In genomic region chr13:37505617-37506016, GRCm38 (mm10) we compare ENCODE assay signal across 11 mouse cellular contexts.
DNase-seq lines count a peak whose midpoint lies in the region; ATAC-seq lines count a peak whose summit lies in the region.
"Had no signal": no experiment of that assay in that cellular context is flagged by ENCODE, and none has a peak within 500 bp of the region (broad histone marks: within the 10 kb centered on the region; RNA-seq: fewer than 3 reads in every experiment).

No protein-coding gene starts in this region.

- 58% methylated on average over 3 of the region's 3 CpGs for WGBS in heart, embryonic 15.5 days
- 64% methylated on average over 3 of the region's 3 CpGs for WGBS in lung, embryonic 15.5 days
- 67% methylated on average over 3 of the region's 3 CpGs for WGBS in embryonic facial prominence, embryonic 14.5 days
- WGBS in liver, embryonic 16.5 days (ENCODE audit: insufficient replicate concordance) = 66% methylated on average over 3 of the region's 3 CpGs

- H3K4me3 ChIP-seq in heart, embryonic 15.5 days = no peak overlapping the region
- no peak overlapping the region for H3K4me3 ChIP-seq in lung, embryonic 15.5 days
- H3K4me3 ChIP-seq in embryonic facial prominence, embryonic 14.5 days (ENCODE audit: low read depth, low read length) = no peak overlapping the region
- no peak overlapping the region for H3K4me3 ChIP-seq in liver, embryonic 16.5 days (ENCODE audit: low read depth, low read length)
- H3K4me3 ChIP-seq: neural tube, embryonic 15.5 days had no signal

- H3K9me3 ChIP-seq in heart, embryonic 15.5 days (replicated peaks) = no peaks in the 10 kb centered on the region
- H3K9me3 ChIP-seq in lung, embryonic 15.5 days = no peaks in the 10 kb centered on the region
- no peaks in the 10 kb centered on the region for H3K9me3 ChIP-seq in embryonic facial prominence, embryonic 14.5 days (ENCODE audit: control insufficient read depth, low read length)
- H3K9me3 ChIP-seq in liver, embryonic 16.5 days (replicated peaks; ENCODE audit: control insufficient read depth, low read length) = no peaks in the 10 kb centered on the region
- H3K9me3 ChIP-seq: neural tube, embryonic 15.5 days had no signal

- H3K36me3 ChIP-seq in heart, embryonic 15.5 days = no peaks in the 10 kb centered on the region
- H3K36me3 ChIP-seq in lung, embryonic 15.5 days = no peaks in the 10 kb centered on the region
- no peaks in the 10 kb centered on the region for H3K36me3 ChIP-seq in embryonic facial prominence, embryonic 14.5 days (ENCODE audit: control insufficient read depth, insufficient read depth, low read length)
- H3K36me3 ChIP-seq in liver, embryonic 16.5 days (ENCODE audit: control insufficient read depth, insufficient read depth) = no peaks in the 10 kb centered on the region
- H3K36me3 ChIP-seq: neural tube, embryonic 15.5 days had no signal

- no peaks in the 10 kb centered on the region for H3K27me3 ChIP-seq in heart, embryonic 15.5 days
- no peaks in the 10 kb centered on the region for H3K27me3 ChIP-seq in lung, embryonic 15.5 days
- H3K27me3 ChIP-seq in embryonic facial prominence, embryonic 14.5 days (replicated peaks; ENCODE audit: control insufficient read depth, insufficient read depth, low read length) = no peaks in the 10 kb centered on the region
- H3K27me3 ChIP-seq in liver, embryonic 16.5 days (ENCODE audit: control insufficient read depth, insufficient read depth, low read depth, low read length) = no peaks in the 10 kb centered on the region
- H3K27me3 ChIP-seq: neural tube, embryonic 15.5 days had no signal

- H3K9ac ChIP-seq in heart, embryonic 15.5 days = peak overlapping the region; percentile 9; the same call in 1 of the 2 replicates
- no peak overlapping the region for H3K9ac ChIP-seq in lung, embryonic 15.5 days
- H3K9ac ChIP-seq in embryonic facial prominence, embryonic 14.5 days (ENCODE audit: low read depth, low read length) = no peak overlapping the region
- H3K9ac ChIP-seq in liver, embryonic 16.5 days (ENCODE audit: low read depth, low read length) = no peak overlapping the region
- H3K9ac ChIP-seq: neural tube, embryonic 15.5 days had no signal

- no peak for ATAC-seq in heart, embryonic 15.5 days (replicated peaks; ENCODE audit: insufficient number of reproducible peaks, insufficient read depth, low FRiP score, low read depth)
- ATAC-seq in lung, embryonic 15.5 days (ENCODE audit: borderline replicate concordance, extremely low read depth, low FRiP score, low TSS enrichment) = no peak
- ATAC-seq in embryonic facial prominence, embryonic 14.5 days (ENCODE audit: low read depth) = no peak
- no peak for ATAC-seq in liver, embryonic 16.5 days (ENCODE audit: low read depth)
- ATAC-seq in activated CD4-positive, CD25-positive, alpha-beta regulatory T cell, adult 4 months = no peak

- H3K27ac ChIP-seq in heart, embryonic 15.5 days = peak overlapping the region; percentile 72
- H3K27ac ChIP-seq in lung, embryonic 15.5 days = peak overlapping the region; percentile 85
- H3K27ac ChIP-seq in embryonic facial prominence, embryonic 14.5 days (replicated peaks; ENCODE audit: low read depth, low read length) = peak overlapping the region; percentile 40
- peak overlapping the region; percentile 45 for H3K27ac ChIP-seq in liver, embryonic 16.5 days (ENCODE audit: low read length)
- H3K27ac ChIP-seq: neural tube, embryonic 15.5 days had no signal

- DNase-seq in heart, adult 11 months = no peak
- no peak for DNase-seq in lung, postnatal 14 days
- no peak for DNase-seq in embryonic facial prominence, embryonic 14.5 days (ENCODE audit: low spot score)
- no peak for DNase-seq in frontal cortex, postnatal 36 days (ENCODE audit: low spot score in 2 of 2)
- DNase-seq: embryo, embryonic 11 days; gastrocnemius, postnatal 10 days had no signal

- peaks cover 51% of the 10 kb centered on the region for H3K4me1 ChIP-seq in heart, embryonic 15.5 days (replicated peaks)
- peaks cover 50% of the 10 kb centered on the region for H3K4me1 ChIP-seq in lung, embryonic 15.5 days
- H3K4me1 ChIP-seq in embryonic facial prominence, embryonic 14.5 days (ENCODE audit: control insufficient read depth, insufficient read depth, low read length) = peaks cover 29% of the 10 kb centered on the region
- H3K4me1 ChIP-seq in liver, embryonic 16.5 days (ENCODE audit: control insufficient read depth, low read depth, low read length) = peaks cover 13% of the 10 kb centered on the region

- H3K4me2 ChIP-seq in heart, embryonic 15.5 days = no peak overlapping the region
- H3K4me2 ChIP-seq in lung, embryonic 15.5 days = no peak overlapping the region
- H3K4me2 ChIP-seq in embryonic facial prominence, embryonic 14.5 days (ENCODE audit: low read depth, low read length) = no peak overlapping the region
- H3K4me2 ChIP-seq in liver, embryonic 16.5 days (ENCODE audit: low read depth, low read length) = no peak overlapping the region
- H3K4me2 ChIP-seq: neural tube, embryonic 15.5 days had no signal
